20 mouse cellular contexts compared by ENCODE assay signal in genomic region chr11:68896247-68896646, GRCm38 (mm10). TPM values are rescaled to one million over a fixed set of nuclear protein-coding genes. Genes with fewer than 3 reads are reported as not detected.
"Had no signal": no experiment of that assay in that cellular context is flagged by ENCODE, and none has a peak within 500 bp of the region (broad histone marks: within the 10 kb centered on the region; RNA-seq: fewer than 3 reads in every experiment).

No protein-coding gene starts in this region.

- H3K4me1 ChIP-seq: limb, embryonic 12.5 days had no signal

- ATAC-seq: midbrain, embryonic 16.5 days had no signal

- DNase-seq: kidney, adult 11 months; kidney, adult 9 months; kidney, postnatal 4 days; lung, postnatal 36 days; right cerebral cortex, adult 18-20 months; thymus, adult 2 months; thymus, postnatal 25 days had no signal

- H3K36me3 ChIP-seq: limb, embryonic 12.5 days; midbrain, embryonic 12.5 days had no signal

- H3K4me2 ChIP-seq: limb, embryonic 12.5 days; midbrain, embryonic 12.5 days had no signal

- H3K4me3 ChIP-seq: layer of hippocampus, adult 2 months; limb, embryonic 12.5 days; midbrain, embryonic 12.5 days had no signal

- H3K27ac ChIP-seq: kidney, postnatal 0 days; layer of hippocampus, adult 2 months; limb, embryonic 12.5 days; midbrain, embryonic 12.5 days had no signal

- H3K9ac ChIP-seq: limb, embryonic 12.5 days; midbrain, embryonic 12.5 days had no signal

- H3K9me3 ChIP-seq: limb, embryonic 12.5 days had no signal

RNA-seq across cellular contexts. Expression of gene Rnf222, which starts 7.9 kb away (rescaled TPM):
- total RNA-seq: layer of hippocampus, adult 2 months; layer of hippocampus, postnatal 10 days; left cerebral cortex, postnatal 36 days; megakaryocyte, adult 5-6 weeks had no signal
- polyA plus RNA-seq: midbrain, embryonic 16.5 days; neural tube, embryonic 14.5 days; stomach, embryonic 14.5 days; urinary bladder, adult 2 months had no signal

RNA-seq across cellular contexts. Expression of gene Odf4, which starts 30.6 kb away (rescaled TPM):
- total RNA-seq: layer of hippocampus, adult 2 months; liver, adult 2 months; megakaryocyte, adult 5-6 weeks had no signal
- polyA plus RNA-seq: limb, embryonic 12.5 days; liver, adult 2 months; lung, embryonic 16.5 days; urinary bladder, adult 2 months had no signal
